Mouse (Mus musculus) hindbrain, embryonic 16.5 days (tissue): ENCODE data around the gene Pbx1. TPM values are rescaled to one million over a fixed set of nuclear protein-coding genes. Genes with fewer than 3 reads are reported as not detected.

ENCODE experiments used
- ATAC-seq: fragments of 200-750 bp; cut with Nextera tagmentation; 2 replicates; pipeline ENCODE4 v1.8.0; 2017; ENCODE audit warnings: moderate TSS enrichment, moderate library complexity
- H3K27ac ChIP-seq: fragments of 300-500 bp; sonication (generic); 2 replicates; pipeline ENCODE4 v1.5.1; 2014; ENCODE audit warnings: low read depth, mild to moderate bottlenecking, control low read depth, low read length, moderate library complexity
- H3K27me3 ChIP-seq: fragments of 300-500 bp; sonication (generic); replicated peaks from 2 replicates; pipeline ENCODE4 v1.6.1; 2014; ENCODE audit warnings: low read length; ENCODE audit not compliant: control insufficient read depth, insufficient read depth
- H3K36me3 ChIP-seq: fragments of 300-500 bp; sonication (generic); 2 replicates; pipeline ENCODE4 v1.6.1; 2014; ENCODE audit warnings: mild to moderate bottlenecking, low read length, moderate library complexity, mixed read lengths; ENCODE audit not compliant: control insufficient read depth, insufficient read depth
- H3K4me1 ChIP-seq: fragments of 300-500 bp; sonication (generic); 2 replicates; pipeline ENCODE4 v1.6.1; 2014; ENCODE audit warnings: low read depth, low read length; ENCODE audit not compliant: control insufficient read depth, insufficient read depth
- H3K4me2 ChIP-seq: fragments of 300-500 bp; sonication (generic); 2 replicates; pipeline ENCODE4 v1.6.1; 2014; ENCODE audit warnings: mild to moderate bottlenecking, low read length, control low read depth, moderate library complexity
- H3K4me3 ChIP-seq: fragments of 300-500 bp; sonication (generic); 2 replicates; pipeline ENCODE4 v1.5.1; 2014; ENCODE audit warnings: mild to moderate bottlenecking, low read length, control low read depth, moderate library complexity
- H3K9ac ChIP-seq: fragments of 300-500 bp; sonication (generic); 2 replicates; pipeline ENCODE4 v1.6.1; 2014; ENCODE audit warnings: low read depth, mild to moderate bottlenecking, control low read depth, low read length, moderate library complexity
- H3K9me3 ChIP-seq: fragments of 300-500 bp; sonication (generic); 2 replicates; pipeline ENCODE4 v1.6.1; 2014; ENCODE audit warnings: mild to moderate bottlenecking, low read length, moderate library complexity; ENCODE audit not compliant: control insufficient read depth
- WGBS: fragments of 180-500 bp; shearing (Covaris S2); extraction: QIAGEN DNeasy Blood & Tissue Kit; methylation state at CpG from one replicate; pipeline ENCODE4 v1.1.7; 2014; 5-methylcytosine and 5-hydroxymethylcytosine counted together
- polyA plus RNA-seq: library from polyadenylated mRNA; unstranded; fragments of >200 nt; fragmentation: Nextera tagmentation; extraction: Ambion mirVana; gene quantifications from 2 replicates; pipeline ENCODE4 v1.2.1, GENCODE M21; 2015

Pbx1 gene
- polyA plus RNA-seq, 1 experiment from 2014 or later, result 36.0 TPM

GRCm38 (mm10) chr1:168292106-168292505 lies 140.0 kb downstream of the Pbx1 start:
- no peak overlapping the region for H3K9ac ChIP-seq
- no peaks in the 10 kb centered on the region for H3K27me3 ChIP-seq
- H3K27ac ChIP-seq, result 0 out of 2 replicates have a peak overlapping the region, but pooled peaks have one; percentile 29
- no peaks in the 10 kb centered on the region for H3K36me3 ChIP-seq
- ATAC-seq, result no peak
- H3K4me3 ChIP-seq, result no peak overlapping the region
- no peaks in the 10 kb centered on the region for H3K9me3 ChIP-seq
- no peak overlapping the region for H3K4me2 ChIP-seq
- WGBS, result 60% methylated on average over 9 of the region's 9 CpGs
- H3K4me1 ChIP-seq, result peaks cover 42% of the 10 kb centered on the region

GRCm38 (mm10) chr1:168291643-168292040 lies 140.4 kb downstream of the Pbx1 start:
- 42% methylated on average over 6 of the region's 6 CpGs for WGBS
- H3K4me2 ChIP-seq, result 0 out of 2 replicates have a peak overlapping the region, but pooled peaks have one; percentile 6
- ATAC-seq, result peak; percentile 20; the same call in 1 of the 2 replicates

GRCm38 (mm10) chr1:168291001-168291642 lies 140.9 kb downstream of the Pbx1 start:
- no peak overlapping the region for H3K9ac ChIP-seq
- peaks cover 42% of the 10 kb centered on the region for H3K4me1 ChIP-seq
- no peak overlapping the region for H3K4me3 ChIP-seq
- H3K27ac ChIP-seq, result 0 out of 2 replicates have a peak overlapping the region, but pooled peaks have one; percentile 55
- ATAC-seq, result peak; percentile 55
- 0 out of 2 replicates have a peak overlapping the region, but pooled peaks have one; percentile 6 for H3K4me2 ChIP-seq
- WGBS, result 21% methylated on average over 11 of the region's 11 CpGs
- no peaks in the 10 kb centered on the region for H3K36me3 ChIP-seq
- H3K9me3 ChIP-seq, result no peaks in the 10 kb centered on the region
- H3K27me3 ChIP-seq, result no peaks in the 10 kb centered on the region

More at GRCm38 (mm10) chr1:168291643-168292040, 140.4 kb downstream of the Pbx1 start:
- H3K4me1 ChIP-seq, result peaks cover 42% of the 10 kb centered on the region
- no peaks in the 10 kb centered on the region for H3K36me3 ChIP-seq
- H3K4me3 ChIP-seq, result no peak overlapping the region
- H3K27me3 ChIP-seq, result no peaks in the 10 kb centered on the region
- 0 out of 2 replicates have a peak overlapping the region, but pooled peaks have one; percentile 55 for H3K27ac ChIP-seq
- H3K9ac ChIP-seq, result no peak overlapping the region
- H3K9me3 ChIP-seq, result no peaks in the 10 kb centered on the region

- Histone ChIP-seq H3K4me3 (no peak overlapping the region), H3K27ac (no peak overlapping the region), H3K4me1 (peaks cover 42% of the 10 kb centered on the region), H3K36me3 (no peaks in the 10 kb centered on the region), H3K9ac (no peak overlapping the region), H3K4me2 (no peak overlapping the region), H3K27me3 (no peaks in the 10 kb centered on the region), H3K9me3 (no peaks in the 10 kb centered on the region)
- WGBS, result 69% methylated on average over 8 of the region's 8 CpGs
- no peak for ATAC-seq
Measured at GRCm38 (mm10) chr1:168290236-168290985, 141.7 kb downstream of the Pbx1 start.

- H3K36me3 ChIP-seq, result no peaks in the 10 kb centered on the region
- no peak overlapping the region for H3K4me3 ChIP-seq
- peak overlapping the region; percentile 51 for H3K27ac ChIP-seq
- ATAC-seq, result no peak
- H3K4me1 ChIP-seq, result peaks cover 54% of the 10 kb centered on the region
- H3K4me2 ChIP-seq, result no peak overlapping the region
- 48% methylated on average over 10 of the region's 10 CpGs for WGBS
- H3K27me3 ChIP-seq, result no peaks in the 10 kb centered on the region
- H3K9me3 ChIP-seq, result no peaks in the 10 kb centered on the region
- H3K9ac ChIP-seq, result peak overlapping the region; percentile 24; the same call in 1 of the 2 replicates
Measured at GRCm38 (mm10) chr1:168288891-168289545, 143.1 kb downstream of the Pbx1 start.

GRCm38 (mm10) chr1:168287843-168288591 lies 144.1 kb downstream of the Pbx1 start:
- Histone ChIP-seq H3K9me3 (no peaks in the 10 kb centered on the region), H3K27me3 (no peaks in the 10 kb centered on the region), H3K4me3 (no peak overlapping the region), H3K4me1 (peaks cover 58% of the 10 kb centered on the region), H3K36me3 (no peaks in the 10 kb centered on the region), H3K4me2 (peak overlapping the region; percentile 22), H3K27ac (peak overlapping the region; percentile 78), H3K9ac (peak overlapping the region; percentile 50)
- WGBS, result 18% methylated on average over 23 of the region's 23 CpGs
- ATAC-seq, result peak; percentile 41

GRCm38 (mm10) chr1:168286862-168287650 lies 145.0 kb downstream of the Pbx1 start:
- ATAC-seq, result no peak
- Histone ChIP-seq H3K9ac (no peak overlapping the region), H3K27ac (peak overlapping the region; percentile 78; the same call in 1 of the 2 replicates), H3K36me3 (no peaks in the 10 kb centered on the region), H3K4me3 (no peak overlapping the region), H3K9me3 (no peaks in the 10 kb centered on the region), H3K27me3 (no peaks in the 10 kb centered on the region), H3K4me1 (peaks cover 55% of the 10 kb centered on the region), H3K4me2 (peak overlapping the region; percentile 22)
- WGBS, result 25% methylated on average over 2 of the region's 2 CpGs

GRCm38 (mm10) chr1:168284566-168285141 lies 147.4 kb downstream of the Pbx1 start:
- WGBS, result 36% methylated on average over 9 of the region's 9 CpGs
- H3K4me1 ChIP-seq, result peaks cover 39% of the 10 kb centered on the region
- H3K36me3 ChIP-seq, result no peaks in the 10 kb centered on the region
- H3K9ac ChIP-seq, result peak overlapping the region; percentile 17; the same call in 1 of the 2 replicates
- H3K27me3 ChIP-seq, result no peaks in the 10 kb centered on the region
- H3K4me3 ChIP-seq, result no peak overlapping the region
- H3K4me2 ChIP-seq, result no peak overlapping the region
- H3K27ac ChIP-seq, result peak overlapping the region; percentile 56; the same call in 1 of the 2 replicates
- no peaks in the 10 kb centered on the region for H3K9me3 ChIP-seq
- ATAC-seq, result no peak
